Mouse (Mus musculus): Measurements from ENCODE around the gene Pafah1b3.
A peak's percentile ranks its signal among the peaks of the same experiment; 100 is the strongest.
"Not testable (repeated sequence)": the region's sequence is repeated elsewhere in the genome, so short reads cannot be mapped to it uniquely, and the experiment has no call there.

The Pafah1b3 gene

DNA sequence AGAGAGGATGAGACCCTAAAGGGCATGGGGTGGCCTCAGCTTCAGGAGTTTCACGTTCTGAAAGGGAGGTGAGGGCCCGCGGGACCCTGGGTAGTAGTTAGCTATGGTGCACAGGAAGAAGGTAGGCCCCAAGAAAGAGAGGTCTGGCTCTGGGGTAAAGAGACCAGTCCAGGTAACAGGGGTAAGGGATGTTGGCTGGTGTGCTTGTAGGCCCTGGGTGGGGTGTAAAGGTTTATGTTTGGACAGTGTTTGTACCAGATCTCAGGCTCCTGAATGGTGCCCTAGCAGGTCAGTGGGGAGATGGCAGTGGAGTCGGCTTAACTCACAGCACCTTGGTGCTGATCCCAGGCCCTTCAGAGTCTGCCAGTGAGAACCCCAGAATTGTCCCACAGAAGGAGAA is 28.8 kb downstream of the Pafah1b3 start:
- no peak for DNase-seq (ENCODE audit: low read depth, low spot score)

DNA sequence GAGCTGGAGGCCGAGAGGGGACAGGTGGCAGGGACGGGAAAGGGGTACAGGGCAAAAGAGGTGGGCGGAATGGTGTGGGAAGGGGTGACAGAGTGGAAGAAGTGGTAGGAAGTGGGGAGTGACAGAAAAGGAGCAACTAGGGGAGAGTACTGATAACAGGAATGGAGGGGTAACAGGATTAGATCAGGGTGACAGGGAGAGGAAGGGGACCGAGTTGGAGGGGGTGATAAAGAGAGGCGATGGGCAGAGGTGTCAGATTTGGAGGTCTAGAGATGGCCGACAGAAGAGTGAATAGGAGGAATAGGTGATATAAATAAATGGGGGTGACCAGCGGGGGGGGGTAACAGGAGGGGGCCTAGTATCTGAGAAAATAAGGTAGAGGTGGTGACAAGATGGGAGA is 29.2 kb downstream of the Pafah1b3 start:
- no peak for DNase-seq (ENCODE audit: low read depth, low spot score)

GRCm38 (mm10) chr7:25267751-25268463 is 29.9 kb downstream of the Pafah1b3 start:
- DNase-seq (ENCODE audit: low read depth, low spot score): peak; percentile 100

GRCm38 (mm10) chr7:25267301-25267750 is 30.5 kb downstream of the Pafah1b3 start, which contains the start of gene Cic:
Gene Cic (plus strand): TSS chr7:25267704.
- DNase-seq (ENCODE audit: low read depth, low spot score): peak; percentile 100

- no peak for DNase-seq (ENCODE audit: low read depth, low spot score)
These were observed 31.4 kb downstream of the Pafah1b3 start for GRCm38 (mm10) chr7:25266180-25266962.

- not testable (repeated sequence) for DNase-seq (ENCODE audit: low read depth, low spot score)
These were observed 32.0 kb downstream of the Pafah1b3 start for GRCm38 (mm10) chr7:25265743-25266142.

GRCm38 (mm10) chr7:25263968-25264870 is 33.6 kb downstream of the Pafah1b3 start:
- DNase-seq (ENCODE audit: low read depth, low spot score): peak; percentile 92

GRCm38 (mm10) chr7:25261896-25262295 is 35.9 kb downstream of the Pafah1b3 start:
- peak; percentile 56 for DNase-seq (ENCODE audit: low read depth, low spot score)

- no peak for DNase-seq (ENCODE audit: low read depth, low spot score)
These were observed 46.0 kb downstream of the Pafah1b3 start for GRCm38 (mm10) chr7:25251822-25252221.

- peak; percentile 82 for DNase-seq (ENCODE audit: low read depth, low spot score)
These were observed 46.6 kb downstream of the Pafah1b3 start for GRCm38 (mm10) chr7:25251071-25251791.

DNA sequence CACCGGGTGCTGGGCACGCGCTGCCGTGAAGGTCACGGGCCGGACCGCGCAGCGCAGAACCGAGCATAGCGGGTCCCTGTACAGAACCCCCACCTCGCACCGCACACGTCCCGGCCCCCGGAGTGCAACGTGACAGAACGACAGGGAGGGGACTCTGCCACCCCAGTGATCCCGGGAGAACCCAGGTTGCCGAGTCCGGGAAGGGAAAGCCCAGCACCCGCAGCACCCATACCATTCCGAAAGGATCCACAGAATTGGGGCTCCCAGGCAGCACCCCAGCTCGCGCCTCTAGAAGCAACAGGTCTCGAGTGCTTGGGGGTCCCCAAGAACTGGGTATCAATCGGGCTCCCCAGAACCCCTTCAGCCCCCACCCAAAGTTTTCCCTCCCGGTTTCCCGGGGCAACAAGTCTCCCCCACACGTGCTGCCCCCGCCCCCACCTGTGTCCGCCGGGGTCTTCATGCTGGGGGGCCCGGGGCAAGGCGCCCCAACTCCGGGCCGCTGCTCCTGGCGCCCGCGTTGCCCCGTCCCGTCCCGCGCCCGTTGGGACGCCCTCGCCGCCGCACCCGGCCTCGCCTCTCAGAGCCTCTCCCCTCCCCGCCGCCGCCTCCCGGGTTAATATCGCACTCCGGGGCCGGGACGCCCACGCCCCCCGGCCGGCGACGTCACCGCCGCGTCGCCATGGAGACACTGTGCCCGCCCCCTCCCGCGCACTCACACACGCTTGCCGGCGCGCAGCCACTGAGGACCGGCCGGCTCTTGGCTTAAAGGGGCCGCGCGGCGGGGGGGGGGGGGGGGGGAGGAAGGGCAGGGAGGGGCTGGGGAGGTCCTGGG is 47.4 kb downstream of the Pafah1b3 start, which contains the start of gene Erf:
Gene Erf (minus strand): TSS at position 621 of the 832 bp plus-strand sequence.
- DNase-seq (ENCODE audit: low read depth, low spot score): peak; percentile 97

DNA sequence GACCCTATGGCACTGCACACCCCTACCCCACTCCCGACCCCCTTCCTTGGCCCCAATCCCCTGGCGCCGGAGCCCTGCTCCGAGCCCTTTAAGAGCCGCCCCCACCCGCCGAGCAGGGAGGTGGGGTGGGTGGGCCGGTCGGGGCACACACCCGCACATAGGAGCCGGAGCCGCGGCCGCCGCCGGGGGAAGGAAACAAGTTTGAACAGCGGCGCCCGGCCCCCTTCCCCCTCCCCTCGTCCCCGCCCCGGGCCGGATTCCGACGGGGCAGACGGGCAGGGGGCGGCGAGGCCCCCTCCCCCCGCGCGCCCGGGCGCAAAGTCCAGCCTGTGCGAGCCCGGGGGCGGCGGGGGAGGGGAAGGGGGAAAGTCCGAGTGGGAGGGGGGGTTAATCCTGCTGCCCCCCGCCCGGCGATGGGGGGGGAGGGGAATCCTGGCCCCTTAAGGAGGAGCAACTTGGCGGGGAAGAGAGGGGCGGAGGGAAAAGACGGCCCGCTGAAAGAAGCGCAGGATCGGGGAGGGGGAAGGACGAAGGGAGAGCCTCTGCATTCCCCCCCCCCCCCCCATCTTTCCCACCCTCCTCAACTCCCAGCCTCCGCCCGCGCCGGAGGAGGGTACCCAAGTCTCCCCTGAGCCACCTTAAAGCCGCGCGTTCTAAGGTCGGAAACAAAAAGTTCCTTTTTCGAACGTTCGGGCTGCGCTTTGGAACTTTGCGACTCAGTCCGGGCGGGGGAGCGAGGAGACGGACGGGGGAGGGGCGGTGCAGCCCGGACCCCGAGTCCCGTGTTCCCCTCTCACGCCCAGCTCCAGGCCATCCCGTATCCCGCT is 48.3 kb downstream of the Pafah1b3 start:
- DNase-seq (ENCODE audit: low read depth, low spot score): peak; percentile 92

DNA sequence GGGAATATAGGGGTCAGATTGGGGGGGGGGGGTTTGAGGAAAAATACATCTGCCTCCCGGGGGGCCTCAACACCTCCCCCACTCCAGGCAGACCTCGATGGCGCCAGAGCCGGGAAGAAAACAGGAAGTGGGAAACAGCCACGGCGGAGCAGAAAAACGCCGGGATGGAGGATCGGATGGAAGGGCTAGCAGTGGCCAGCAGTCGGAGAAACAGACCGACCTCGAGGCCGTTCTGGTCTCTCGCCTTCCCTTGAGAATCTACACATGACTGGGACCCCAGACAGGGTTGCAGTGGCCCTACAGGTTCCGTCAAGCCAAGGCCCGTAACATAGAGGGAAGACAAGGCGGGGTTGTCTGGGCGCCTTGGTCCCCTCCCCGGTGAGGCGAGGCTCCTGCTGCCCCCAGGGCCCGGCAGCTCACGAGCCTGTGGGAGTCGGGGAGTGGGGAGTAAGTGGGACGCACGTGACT is 48.9 kb downstream of the Pafah1b3 start:
- DNase-seq (ENCODE audit: low read depth, low spot score): no peak

GRCm38 (mm10) chr7:25248018-25248647 is 49.7 kb downstream of the Pafah1b3 start:
- DNase-seq (ENCODE audit: low read depth, low spot score): peak; percentile 42

DNA sequence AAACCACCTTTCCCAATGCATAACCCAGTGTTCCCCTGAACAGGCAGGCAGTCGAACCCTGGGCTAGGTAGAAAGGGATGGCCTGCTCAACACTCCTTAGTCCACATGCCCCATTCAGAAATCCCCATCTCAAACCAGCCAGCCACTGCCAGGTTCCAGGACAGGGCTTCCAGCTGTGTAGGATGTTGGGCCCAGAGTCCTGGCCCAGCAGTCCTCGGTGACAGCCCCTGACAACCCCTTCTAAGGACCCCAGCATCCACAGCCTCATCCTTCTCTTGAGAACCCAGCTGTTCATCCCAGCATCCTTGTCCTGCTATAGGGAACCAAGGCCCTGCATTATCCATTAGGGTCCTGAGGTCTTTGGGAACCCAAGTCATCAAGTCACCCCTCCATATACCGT is 50.3 kb downstream of the Pafah1b3 start:
- DNase-seq (ENCODE audit: low read depth, low spot score): no peak

DNA sequence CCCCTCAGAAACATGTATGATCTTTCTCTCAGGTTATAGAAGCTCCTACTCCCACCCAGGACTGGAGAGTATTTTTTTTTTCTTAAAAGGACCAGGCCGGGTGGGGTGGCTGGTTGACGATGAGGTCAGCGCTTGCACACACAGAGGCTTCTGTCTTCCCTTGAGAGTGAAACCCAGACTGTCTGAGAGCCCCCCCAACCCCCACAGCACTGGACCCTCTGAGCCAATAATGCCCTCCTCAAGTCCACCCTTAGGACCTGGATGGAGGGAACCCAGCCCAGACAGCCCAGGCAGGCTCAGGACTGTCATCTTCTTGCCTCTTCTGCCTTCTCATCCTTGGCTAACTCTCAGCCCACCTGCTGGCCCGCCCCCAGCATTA is 51.0 kb downstream of the Pafah1b3 start:
- no peak for DNase-seq (ENCODE audit: low read depth, low spot score)

DNA sequence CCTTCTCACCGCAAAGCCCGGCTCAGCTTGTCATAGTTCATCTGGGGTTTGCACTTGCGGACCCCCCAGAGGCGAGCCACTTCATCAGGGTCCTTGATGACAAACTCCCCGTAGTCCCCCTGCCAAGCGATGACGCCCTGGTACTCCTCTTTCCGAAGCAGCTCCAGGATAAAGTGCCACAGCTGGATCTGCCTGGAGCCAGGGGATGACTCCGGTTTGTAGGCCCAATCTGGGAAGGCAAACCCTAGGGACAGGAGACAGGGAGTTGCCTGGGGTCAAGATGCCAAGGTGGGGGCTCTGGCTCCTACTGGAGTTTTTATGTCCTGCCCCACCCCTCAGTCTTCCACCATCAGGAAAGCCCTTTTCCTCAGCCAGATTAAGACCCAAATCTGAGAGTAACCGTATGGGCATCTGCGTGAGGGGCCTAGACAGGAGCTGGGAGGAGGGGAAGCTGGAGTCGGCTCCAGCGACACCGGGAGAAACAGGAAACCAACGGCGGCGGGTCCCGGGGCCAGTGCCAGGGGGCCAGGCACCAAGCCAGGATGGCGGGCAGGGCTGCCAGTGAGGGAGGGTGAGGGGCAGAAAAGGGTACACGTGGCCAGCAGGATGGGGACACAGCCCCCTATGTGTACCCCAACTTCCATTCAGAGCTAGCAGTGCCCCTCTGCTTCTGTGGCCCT is 51.6 kb downstream of the Pafah1b3 start:
- DNase-seq (ENCODE audit: low read depth, low spot score): no peak
